Mouse (Mus musculus) MEL (cell line): ENCODE results near the gene Zscan20. TPM values are rescaled to one million over a fixed set of nuclear protein-coding genes. Genes with fewer than 3 reads are reported as not detected.

Experiments used
- DNase-seq: peaks from one replicate; pipeline ENCODE4 v3.0.0; 2011; ENCODE audit warnings: low read depth, low spot score
- H3K27ac ChIP-seq: 2 replicates; pipeline ENCODE4 v1.5.1; 2012; ENCODE audit warnings: low read depth, mild to moderate bottlenecking, control low read depth, low read length, moderate library complexity; ENCODE audit not compliant: control insufficient read depth
- H3K27me3 ChIP-seq, 2 experiments: fragments of 150-350 bp in 1 of 2; sonication (generic) in 1 of 2; 2 replicates each; pipeline ENCODE4 v1.6.1; 2012; ENCODE audit warnings: low read length in 2 of 2, mild to moderate bottlenecking in 2 of 2, improper control_type of control experiment in 1 of 2, moderate library complexity in 1 of 2; ENCODE audit not compliant: insufficient read depth in 2 of 2, control insufficient read depth in 1 of 2
- H3K36me3 ChIP-seq, 2 experiments: 2 replicates each; pipeline ENCODE4 v1.6.1; 2012 to 2014; ENCODE audit warnings: low read length in 2 of 2, improper control_type of control experiment in 1 of 2, inconsistent platforms in 1 of 2, mild to moderate bottlenecking in 1 of 2; ENCODE audit not compliant: insufficient read depth in 2 of 2, control insufficient read depth in 1 of 2
- H3K4me1 ChIP-seq, 2 experiments: fragments of 150-350 bp in 1 of 2; sonication (generic) in 1 of 2; 2 replicates each; pipeline ENCODE4 v1.6.1; 2012; ENCODE audit warnings: low read length in 2 of 2, improper control_type of control experiment in 1 of 2, mild to moderate bottlenecking in 1 of 2; ENCODE audit not compliant: insufficient read depth in 2 of 2, control insufficient read depth in 1 of 2
- H3K4me3 ChIP-seq, 2 experiments: fragments of 150-350 bp in 1 of 2; sonication (generic) in 1 of 2; 2 replicates each; pipeline ENCODE4 v1.5.1; 2012; ENCODE audit warnings: low read depth in 2 of 2, low read length in 2 of 2, mild to moderate bottlenecking in 2 of 2, moderate library complexity in 2 of 2, control low read depth in 1 of 2, improper control_type of control experiment in 1 of 2; ENCODE audit not compliant: control insufficient read depth in 1 of 2, insufficient read depth in 1 of 2
- H3K79me2 ChIP-seq: 2 replicates; pipeline ENCODE4 v1.6.1; 2012; ENCODE audit warnings: mild to moderate bottlenecking, low read length, moderate library complexity; ENCODE audit not compliant: control insufficient read depth, poor library complexity, insufficient read depth
- H3K9ac ChIP-seq: 2 replicates; pipeline ENCODE4 v1.6.1; 2012; ENCODE audit warnings: low read depth, mild to moderate bottlenecking, control low read depth, low read length, moderate library complexity; ENCODE audit not compliant: control insufficient read depth, poor library complexity, severe bottlenecking
- H3K9me3 ChIP-seq: fragments of 150-350 bp; sonication (generic); replicated peaks from 2 replicates; pipeline ENCODE4 v1.6.1; 2012; ENCODE audit warnings: mild to moderate bottlenecking, low read length, improper control_type of control experiment, moderate library complexity; ENCODE audit not compliant: insufficient read depth
- BHLHE40 ChIP-seq: IDR thresholded peaks from 2 replicates; pipeline ENCODE4 v1.6.1; 2012; ENCODE audit warnings: low read depth, mild to moderate bottlenecking, inconsistent platforms, low read length, improper control_type of control experiment, borderline replicate concordance
- CHD1 ChIP-seq: IDR thresholded peaks from 2 replicates; pipeline ENCODE4 v1.6.1; 2012; ENCODE audit warnings: low read depth, mild to moderate bottlenecking, inconsistent platforms, low read length, improper control_type of control experiment
- ELF1 ChIP-seq: IDR thresholded peaks from 2 replicates; pipeline ENCODE4 v1.6.1; 2014; ENCODE audit warnings: low read depth, mild to moderate bottlenecking, inconsistent platforms, low read length, improper control_type of control experiment, moderate library complexity
- EP300 ChIP-seq, 2 experiments: IDR thresholded peaks; 2 replicates each; pipeline ENCODE4 v1.6.1; 2011; ENCODE audit warnings: improper control_type of control experiment in 2 of 2, low read length in 2 of 2, low read depth in 1 of 2, mild to moderate bottlenecking in 1 of 2
- ETS1 ChIP-seq: IDR thresholded peaks from 2 replicates; pipeline ENCODE4 v1.6.1; 2012; ENCODE audit warnings: low read depth, mild to moderate bottlenecking, inconsistent platforms, low read length, improper control_type of control experiment, moderate library complexity
- GATA1 ChIP-seq: IDR thresholded peaks from 2 replicates; pipeline ENCODE4 v1.6.1; 2011; ENCODE audit warnings: low read depth, low read length, improper control_type of control experiment
- JUND ChIP-seq: IDR thresholded peaks from 2 replicates; pipeline ENCODE4 v1.6.1; 2011; ENCODE audit warnings: low read depth, mild to moderate bottlenecking, improper control_type of control experiment, low read length
- KAT2A ChIP-seq: conservative IDR thresholded peaks from 2 replicates; pipeline ENCODE4 v1.6.1; 2012; ENCODE audit warnings: low read depth, low read length, improper control_type of control experiment, inconsistent platforms
- MYB ChIP-seq: IDR thresholded peaks from 2 replicates; pipeline ENCODE4 v1.6.1; 2011; ENCODE audit warnings: mild to moderate bottlenecking, low read depth, low read length, improper control_type of control experiment
- MYC ChIP-seq: IDR thresholded peaks from 2 replicates; pipeline ENCODE4 v1.6.1; 2011; ENCODE audit warnings: low read depth, mild to moderate bottlenecking, low read length, improper control_type of control experiment, moderate library complexity
- NELFE ChIP-seq: IDR thresholded peaks from 2 replicates; pipeline ENCODE4 v1.6.1; 2011; ENCODE audit warnings: low read depth, low read length, improper control_type of control experiment
- RAD21 ChIP-seq: IDR thresholded peaks from 2 replicates; pipeline ENCODE4 v1.6.1; 2011; ENCODE audit warnings: mild to moderate bottlenecking, low read depth, low read length, improper control_type of control experiment
- RCOR1 ChIP-seq: IDR thresholded peaks from 2 replicates; pipeline ENCODE4 v1.6.1; 2012; ENCODE audit warnings: low read depth, mild to moderate bottlenecking, inconsistent platforms, low read length, improper control_type of control experiment
- TAL1 ChIP-seq: IDR thresholded peaks from 2 replicates; pipeline ENCODE4 v1.6.1; 2012; ENCODE audit warnings: mild to moderate bottlenecking, inconsistent platforms, low read length, moderate library complexity, mixed read lengths
- TBP ChIP-seq: IDR thresholded peaks from 2 replicates; pipeline ENCODE4 v1.8.0; 2011; ENCODE audit warnings: low read depth, low read length, improper control_type of control experiment
- TCF12 ChIP-seq: IDR thresholded peaks from 2 replicates; pipeline ENCODE4 v1.6.1; 2014; ENCODE audit warnings: low read depth, mild to moderate bottlenecking, inconsistent platforms, low read length, improper control_type of control experiment, moderate library complexity
- UBTF ChIP-seq: IDR thresholded peaks from 2 replicates; pipeline ENCODE4 v1.6.1; 2012; ENCODE audit warnings: low read depth, mild to moderate bottlenecking, inconsistent platforms, low read length, improper control_type of control experiment, moderate library complexity, borderline replicate concordance; ENCODE audit not compliant: insufficient read depth
- USF1 ChIP-seq: IDR thresholded peaks from 2 replicates; pipeline ENCODE4 v1.6.1; 2014; ENCODE audit warnings: low read depth, mild to moderate bottlenecking, inconsistent platforms, low read length, improper control_type of control experiment, moderate library complexity
- USF2 ChIP-seq, 2 experiments: IDR thresholded peaks; 2 replicates each; pipeline ENCODE4 v1.6.1; 2011 to 2012; ENCODE audit warnings: improper control_type of control experiment in 2 of 2, low read length in 2 of 2, borderline replicate concordance in 1 of 2, inconsistent platforms in 1 of 2, low read depth in 1 of 2, mild to moderate bottlenecking in 1 of 2; ENCODE audit not compliant: insufficient read depth in 1 of 2
- ZC3H11A ChIP-seq: IDR thresholded peaks from 2 replicates; pipeline ENCODE4 v1.6.1; 2012; ENCODE audit warnings: low read depth, mild to moderate bottlenecking, inconsistent platforms, low read length, improper control_type of control experiment
- ZKSCAN1 ChIP-seq: IDR thresholded peaks from 2 replicates; pipeline ENCODE4 v1.6.1; 2012; ENCODE audit warnings: low read depth, mild to moderate bottlenecking, inconsistent platforms, low read length, improper control_type of control experiment, moderate library complexity
- ZMIZ1 ChIP-seq: IDR thresholded peaks from 2 replicates; pipeline ENCODE4 v1.6.1; 2012; ENCODE audit warnings: low read depth, mild to moderate bottlenecking, inconsistent platforms, low read length, improper control_type of control experiment, moderate library complexity
- polyA plus RNA-seq, 2 experiments: library from polyadenylated mRNA; stranded (reverse) in 1 of 2; unstranded in 1 of 2; fragments of >175 nt in 1 of 2; fragments of >200 nt in 1 of 2; gene quantifications; 2 replicates each; pipeline versions ENCODE4 v1.2.1 to v1.2.4; 2012; ENCODE audit warnings: low replicate concordance in 2 of 2, low read depth in 1 of 2; ENCODE audit not compliant: insufficient read length in 2 of 2, insufficient read depth in 1 of 2, missing spikeins in 1 of 2
- total RNA-seq: library from RNA; depleted of rRNA; stranded (reverse); fragments of 300-350 nt; gene quantifications from 2 replicates; pipeline ENCODE4 v1.2.3, GENCODE M21; 2012

The Zscan20 gene
- total and polyA plus RNA-seq, 3 experiments: 4.3 to 5.6 TPM; not detected in 1

- no peak for TF ChIP-seq MYB
- TF ChIP-seq RAD21: no peak
- TF ChIP-seq GATA1: no peak
- no peak for TF ChIP-seq USF2 (IDR thresholded peaks at IDR 0.05; ENCODE audit: borderline replicate concordance in 1 of 2, insufficient read depth in 1 of 2, low read depth in 1 of 2, low read length in 2 of 2)
- TF ChIP-seq ZKSCAN1: no peak
- no peak for TF ChIP-seq USF1
- no peak for TF ChIP-seq MYC
- no peak for TF ChIP-seq ETS1
- TF ChIP-seq RCOR1: no peak
- no peak for TF ChIP-seq TBP
- TF ChIP-seq ELF1: no peak
- no peak for TF ChIP-seq KAT2A
- TF ChIP-seq JUND: no peak
- TF ChIP-seq ZMIZ1: no peak
- TF ChIP-seq CHD1: no peak
- TF ChIP-seq ZC3H11A: no peak
- no peak for TF ChIP-seq TAL1
- H3K36me3 ChIP-seq: no peaks in the 10 kb centered on the region
- no peak for DNase-seq
- H3K9me3 ChIP-seq: no peaks in the 10 kb centered on the region
- no peaks in the 10 kb centered on the region; a peak in 1 of 4 replicates for H3K27me3 ChIP-seq
- H3K4me1 ChIP-seq: no peaks in the 10 kb centered on the region
- H3K79me2 ChIP-seq: no peaks in the 10 kb centered on the region
- H3K4me3 ChIP-seq: no peak overlapping the region
- H3K9ac ChIP-seq: no peak overlapping the region
- H3K27ac ChIP-seq: no peak overlapping the region
Measured at GRCm38 (mm10) chr4:128637250-128637649, 27.4 kb upstream of the Zscan20 start.

- no peak for DNase-seq
Measured at GRCm38 (mm10) chr4:128635894-128636585, 26.1 kb upstream of the Zscan20 start.

More at GRCm38 (mm10) chr4:128635894-128636585, 26.1 kb upstream of the Zscan20 start:
- Histone ChIP-seq H3K9me3 (no peaks in the 10 kb centered on the region), H3K4me3 (no peak overlapping the region), H3K27me3 (no peaks in the 10 kb centered on the region), H3K36me3 (no peaks in the 10 kb centered on the region), H3K9ac (no peak overlapping the region), H3K79me2 (no peaks in the 10 kb centered on the region), H3K27ac (no peak overlapping the region), H3K4me1 (no peaks in the 10 kb centered on the region)
- TF ChIP-seq BHLHE40 (no peak), KAT2A (no peak), NELFE (no peak), EP300 (IDR thresholded peaks at IDR 0.05; ENCODE audit: low read depth in 1 of 2, low read length in 2 of 2) (no peak), TCF12 (no peak), ZMIZ1 (no peak), UBTF (no peak)
